Mouse (Mus musculus): Measurements from ENCODE around the gene Srl. TPM values are rescaled to one million over a fixed set of nuclear protein-coding genes. Genes with fewer than 3 reads are reported as not detected.

Gene Srl
- total RNA-seq, 2 experiments from 2014 or later: 3.0 to 4.1 TPM

Other genes starting within 250 kb of the Srl start
- gene Adcy9, start 121.3 kb downstream of the Srl start, total RNA-seq (2021): 10 to 100 TPM; 67.3 to 74.0 TPM
- 1 to 10 TPM; 3.5 to 3.6 TPM for gene Tfap4, start 18.0 kb upstream of the Srl start, total RNA-seq (2021)
- 10 to 100 TPM; 12.4 to 16.6 TPM for gene Glis2, start 52.9 kb upstream of the Srl start, total RNA-seq (2021)
- 10 to 100 TPM; 72.1 to 86.6 TPM for gene Pam16, start 83.2 kb upstream of the Srl start, total RNA-seq (2021)
- gene Vasn, start 98.1 kb upstream of the Srl start, total RNA-seq (2021): 10 to 100 TPM; 11.5 to 11.6 TPM
- gene Dnaja3, start 98.2 kb upstream of the Srl start, total RNA-seq (2021): 10 to 100 TPM; 61.5 to 64.2 TPM
- 10 to 100 TPM; 78.4 to 85.4 TPM for gene Coro7, start 138.0 kb upstream of the Srl start, total RNA-seq (2021)
- gene Nmral1, start 177.5 kb upstream of the Srl start, total RNA-seq (2021): 10 to 100 TPM; 11.2 to 11.6 TPM
- 10 to 100 TPM; 85.7 to 89.9 TPM for gene Hmox2, start 184.5 kb upstream of the Srl start, total RNA-seq (2021)
- 100 to 1,000 TPM; 211 to 212 TPM for gene Cdip1, start 248.5 kb upstream of the Srl start, total RNA-seq (2021)